Mouse (Mus musculus): ENCODE measurements around the gene Ly6g6c.

GRCm38 (mm10) chr17:35101161-35101560 lies 36.0 kb downstream of the Ly6g6c start:
- TF ChIP-seq CTCF (IDR thresholded peaks at IDR 0.05; ENCODE audit: borderline replicate concordance, extremely low read depth, insufficient read depth, insufficient read length) (no peak), POLR2A (IDR thresholded peaks at IDR 0.05; ENCODE audit: borderline replicate concordance, extremely low read depth, insufficient read depth, insufficient read length, poor library complexity, severe bottlenecking) (no peak)
